Comparison of ENCODE assay signal across 15 mouse cellular contexts in the genomic region with DNA sequence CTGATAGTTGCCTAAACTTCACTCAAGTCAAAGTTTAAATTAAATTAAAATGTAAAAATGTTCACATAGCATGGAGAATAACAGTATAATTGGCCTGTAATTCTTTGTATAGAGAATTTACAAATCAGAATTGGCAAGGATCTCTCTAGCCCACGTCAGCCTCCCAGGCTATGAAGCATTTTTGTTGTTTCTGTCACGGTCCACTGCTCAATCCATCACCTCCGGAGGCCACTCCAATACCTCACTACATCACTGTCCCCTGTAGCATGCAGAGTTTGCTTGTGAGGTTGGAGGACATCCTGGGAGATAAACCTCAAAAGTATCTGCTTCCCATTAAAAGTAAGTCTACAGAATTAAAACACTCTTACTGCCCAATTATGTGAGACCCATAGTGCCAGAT.
"Had no signal": no experiment of that assay in that cellular context is flagged by ENCODE, and none has a peak within 500 bp of the region (broad histone marks: within the 10 kb centered on the region; RNA-seq: fewer than 3 reads in every experiment).

No protein-coding gene starts in this region.

- DNase-seq: heart, postnatal 10 days; heart, postnatal 36 days; heart, postnatal 4 days; kidney, adult 11 months; kidney, adult 18-20 months; kidney, adult 2 months; kidney, adult 8-10 months; kidney, adult 9 months; kidney, postnatal 10 days; kidney, postnatal 14 days; kidney, postnatal 25 days; kidney, postnatal 36 days; kidney, postnatal 4 days; layer of hippocampus, adult 9-11 months; layer of hippocampus, postnatal 36 days had no signal
